Mouse (Mus musculus) intestine, embryonic 16.5 days (tissue): ENCODE results near the gene Rnf185. TPM values are rescaled to one million over a fixed set of nuclear protein-coding genes. Genes with fewer than 3 reads are reported as not detected.

Experiments used
- ATAC-seq: fragments of 200-750 bp; cut with Nextera tagmentation; 2 replicates; pipeline ENCODE4 v1.8.0; 2017; ENCODE audit warnings: moderate TSS enrichment, moderate library complexity
- H3K27ac ChIP-seq: fragments of 300-500 bp; sonication (generic); 2 replicates; pipeline ENCODE4 v1.5.1; 2014; ENCODE audit warnings: mild to moderate bottlenecking, low read length
- H3K27me3 ChIP-seq: fragments of 300-500 bp; sonication (generic); replicated peaks from 2 replicates; pipeline ENCODE4 v1.6.1; 2014; ENCODE audit warnings: low read length, control low read depth, mixed read lengths; ENCODE audit not compliant: control insufficient read depth, insufficient read depth
- H3K36me3 ChIP-seq: fragments of 300-500 bp; sonication (generic); 2 replicates; pipeline ENCODE4 v1.6.1; 2014; ENCODE audit warnings: low read length, control low read depth; ENCODE audit not compliant: control insufficient read depth, insufficient read depth
- H3K4me1 ChIP-seq: fragments of 300-500 bp; sonication (generic); 2 replicates; pipeline ENCODE4 v1.6.1; 2014; ENCODE audit warnings: low read length, control low read depth, mixed read lengths; ENCODE audit not compliant: control insufficient read depth, insufficient read depth
- H3K4me2 ChIP-seq: fragments of 300-500 bp; sonication (generic); 2 replicates; pipeline ENCODE4 v1.6.1; 2014; ENCODE audit warnings: low read depth, low read length, control low read depth
- H3K4me3 ChIP-seq: fragments of 300-500 bp; sonication (generic); 2 replicates; pipeline ENCODE4 v1.5.1; 2014; ENCODE audit warnings: mild to moderate bottlenecking, low read length
- H3K9ac ChIP-seq: fragments of 300-500 bp; sonication (generic); 2 replicates; pipeline ENCODE4 v1.6.1; 2014; ENCODE audit warnings: low read depth, low read length
- H3K9me3 ChIP-seq: fragments of 300-500 bp; sonication (generic); 2 replicates; pipeline ENCODE4 v1.6.1; 2016; ENCODE audit warnings: low read length, control low read depth; ENCODE audit not compliant: control insufficient read depth
- WGBS: fragments of 180-500 bp; shearing (Covaris S2); extraction: QIAGEN DNeasy Blood & Tissue Kit; methylation state at CpG from one replicate; pipeline ENCODE4 v1.1.7; 2014; 5-methylcytosine and 5-hydroxymethylcytosine counted together
- polyA plus RNA-seq: library from polyadenylated mRNA; unstranded; fragments of >200 nt; fragmentation: Nextera tagmentation; extraction: Ambion mirVana; gene quantifications from 2 replicates; pipeline ENCODE4 v1.2.1, GENCODE M21; 2015

Rnf185 gene
- polyA plus RNA-seq, 1 experiment from 2014 or later = 34.1 TPM

GRCm38 (mm10) chr11:3454506-3454905 lies 2.3 kb upstream of the Rnf185 start:
- no peak for ATAC-seq
- no peaks in the 10 kb centered on the region for H3K27me3 ChIP-seq
- H3K4me3 ChIP-seq = no peak overlapping the region
- WGBS = 94% methylated on average over 3 of the region's 3 CpGs
- H3K4me1 ChIP-seq = peaks cover 16% of the 10 kb centered on the region
- H3K36me3 ChIP-seq = no peaks in the 10 kb centered on the region; the same call in 1 of the 2 replicates
- H3K27ac ChIP-seq = no peak overlapping the region
- H3K9ac ChIP-seq = no peak overlapping the region
- no peak overlapping the region for H3K4me2 ChIP-seq
- H3K9me3 ChIP-seq = no peaks in the 10 kb centered on the region

GRCm38 (mm10) chr11:3453467-3453866 lies 1.3 kb upstream of the Rnf185 start:
- Histone ChIP-seq H3K36me3 (no peaks in the 10 kb centered on the region; the same call in 1 of the 2 replicates), H3K4me1 (peaks cover 16% of the 10 kb centered on the region), H3K4me2 (peak overlapping the region; percentile 92), H3K9me3 (no peaks in the 10 kb centered on the region), H3K9ac (no peak overlapping the region), H3K27ac (no peak overlapping the region), H3K27me3 (no peaks in the 10 kb centered on the region), H3K4me3 (0 out of 2 replicates have a peak overlapping the region, but pooled peaks have one; percentile 93)
- no peak for ATAC-seq
- WGBS = 56% methylated on average over 6 of the region's 6 CpGs

- Histone ChIP-seq H3K36me3 (no peaks in the 10 kb centered on the region; the same call in 1 of the 2 replicates), H3K27ac (peak overlapping the region; percentile 90), H3K4me1 (peaks cover 12% of the 10 kb centered on the region), H3K4me3 (peak overlapping the region; percentile 93), H3K9ac (peak overlapping the region; percentile 73), H3K4me2 (peak overlapping the region; percentile 92), H3K27me3 (no peaks in the 10 kb centered on the region), H3K9me3 (no peaks in the 10 kb centered on the region)
- under 1% methylated on average over 9 of the region's 9 CpGs for WGBS
- ATAC-seq = peak; percentile 33
Observed at GRCm38 (mm10) chr11:3452769-3453168, 606 bp upstream of the Rnf185 start.

- Histone ChIP-seq H3K36me3 (no peaks in the 10 kb centered on the region; the same call in 1 of the 2 replicates), H3K4me3 (peak overlapping the region; percentile 93), H3K9me3 (no peaks in the 10 kb centered on the region), H3K9ac (peak overlapping the region; percentile 95), H3K27ac (peak overlapping the region; percentile 97), H3K4me2 (peak overlapping the region; percentile 91), H3K27me3 (no peaks in the 10 kb centered on the region), H3K4me1 (peaks cover 12% of the 10 kb centered on the region)
- ATAC-seq = no peak; the same call in 1 of the 2 replicates
- WGBS = 0% methylated on average over 20 of the region's 20 CpGs
Observed at GRCm38 (mm10) chr11:3451701-3452163, 431 bp downstream of the Rnf185 start.

- no peak overlapping the region for H3K27ac ChIP-seq
- no peaks in the 10 kb centered on the region for H3K9me3 ChIP-seq
- no peak overlapping the region for H3K4me3 ChIP-seq
- H3K27me3 ChIP-seq = no peaks in the 10 kb centered on the region
- no peak overlapping the region for H3K9ac ChIP-seq
- no peaks in the 10 kb centered on the region for H3K36me3 ChIP-seq
- WGBS = 75% methylated on average over 8 of the region's 8 CpGs
- H3K4me2 ChIP-seq = no peak overlapping the region
- ATAC-seq = no peak
- H3K4me1 ChIP-seq = peaks cover 3% of the 10 kb centered on the region; the same call in 1 of the 2 replicates
Observed at GRCm38 (mm10) chr11:3444875-3445274, 7.3 kb downstream of the Rnf185 start.

- no peaks in the 10 kb centered on the region for H3K27me3 ChIP-seq
- H3K36me3 ChIP-seq = no peaks in the 10 kb centered on the region
- H3K9me3 ChIP-seq = no peaks in the 10 kb centered on the region
- ATAC-seq = no peak
- no peak overlapping the region for H3K9ac ChIP-seq
- peaks cover 3% of the 10 kb centered on the region; the same call in 1 of the 2 replicates for H3K4me1 ChIP-seq
- WGBS = 90% methylated on average over 2 of the region's 2 CpGs
- H3K4me2 ChIP-seq = no peak overlapping the region
- H3K27ac ChIP-seq = no peak overlapping the region
- H3K4me3 ChIP-seq = no peak overlapping the region
Observed at GRCm38 (mm10) chr11:3443091-3443490, 9.1 kb downstream of the Rnf185 start.

- no peaks in the 10 kb centered on the region for H3K36me3 ChIP-seq
- H3K4me2 ChIP-seq = no peak overlapping the region
- H3K4me3 ChIP-seq = no peak overlapping the region
- H3K4me1 ChIP-seq = peaks cover 3% of the 10 kb centered on the region; the same call in 1 of the 2 replicates
- no peaks in the 10 kb centered on the region for H3K27me3 ChIP-seq
- no peaks in the 10 kb centered on the region for H3K9me3 ChIP-seq
- no peak overlapping the region for H3K27ac ChIP-seq
- 78% methylated on average over 4 of the region's 4 CpGs for WGBS
- no peak overlapping the region for H3K9ac ChIP-seq
- no peak for ATAC-seq
Observed at GRCm38 (mm10) chr11:3442677-3443076, 9.5 kb downstream of the Rnf185 start.

- no peak for ATAC-seq
- Histone ChIP-seq H3K4me1 (peaks cover 3% of the 10 kb centered on the region; the same call in 1 of the 2 replicates), H3K4me3 (no peak overlapping the region), H3K36me3 (no peaks in the 10 kb centered on the region), H3K4me2 (no peak overlapping the region), H3K27me3 (no peaks in the 10 kb centered on the region), H3K27ac (no peak overlapping the region), H3K9me3 (no peaks in the 10 kb centered on the region), H3K9ac (no peak overlapping the region)
Observed at GRCm38 (mm10) chr11:3441696-3442443, 10.3 kb downstream of the Rnf185 start.

- H3K9ac ChIP-seq = no peak overlapping the region
- H3K9me3 ChIP-seq = no peaks in the 10 kb centered on the region
- no peak overlapping the region for H3K27ac ChIP-seq
- H3K4me1 ChIP-seq = no peaks in the 10 kb centered on the region
- no peaks in the 10 kb centered on the region for H3K36me3 ChIP-seq
- H3K27me3 ChIP-seq = no peaks in the 10 kb centered on the region
- H3K4me2 ChIP-seq = no peak overlapping the region
- no peak for ATAC-seq
- WGBS = 91% methylated on average over 1 of the region's 1 CpGs
- no peak overlapping the region for H3K4me3 ChIP-seq
Observed at GRCm38 (mm10) chr11:3437621-3438020, 14.5 kb downstream of the Rnf185 start.
